Mouse (Mus musculus) C2C12 (cell line): ENCODE results near the gene Kcnh6.

Source experiments
- CEBPB ChIP-seq: IDR thresholded peaks from one replicate; pipeline ENCODE4 v1.6.1; 2011; ENCODE audit warnings: low read depth, mild to moderate bottlenecking, control low read depth, moderate library complexity
- CTCF ChIP-seq: IDR thresholded peaks from one replicate; pipeline ENCODE4 v1.5.1; 2011; ENCODE audit not compliant: control insufficient read depth, insufficient read depth, insufficient read length
- FOSL1 ChIP-seq: IDR thresholded peaks from one replicate; pipeline ENCODE4 v1.8.0; 2011; ENCODE audit warnings: mild to moderate bottlenecking, low read length; ENCODE audit not compliant: poor library complexity, insufficient read depth, severe bottlenecking
- MAX ChIP-seq: IDR thresholded peaks from one replicate; pipeline ENCODE4 v1.6.1; 2011; ENCODE audit warnings: mild to moderate bottlenecking, control low read depth
- MYOD1 ChIP-seq: IDR thresholded peaks from one replicate; pipeline ENCODE4 v1.6.1; 2011; ENCODE audit warnings: low read depth; ENCODE audit not compliant: control insufficient read depth, insufficient read length
- MYOG ChIP-seq: IDR thresholded peaks from one replicate; pipeline ENCODE4 v1.6.1; 2011; ENCODE audit not compliant: control insufficient read depth, insufficient read length; ENCODE audit errors: extremely low read depth
- USF1 ChIP-seq: IDR thresholded peaks from one replicate; pipeline ENCODE4 v1.6.1; 2011; ENCODE audit warnings: low read depth, mild to moderate bottlenecking, control low read depth, moderate library complexity

GRCm38 (mm10) chr11:106033491-106033919 is 25.6 kb downstream of the Kcnh6 start:
- TF ChIP-seq CTCF (no peak), MYOD1 (no peak), USF1 (no peak), MAX (no peak), CEBPB (no peak), FOSL1 (no peak), MYOG (no peak)
